Mouse (Mus musculus) stomach, postnatal 0 days (tissue): Measurements from ENCODE around the gene Dnajc28.

ENCODE experiments used
- CTCF ChIP-seq: IDR thresholded peaks from 2 replicates; pipeline ENCODE4 v1.5.1; 2016; ENCODE audit warnings: antibody characterized with exemption, low read depth, mild to moderate bottlenecking, moderate library complexity
- EP300 ChIP-seq: optimal IDR thresholded peaks from 2 replicates; pipeline ENCODE3; 2016; ENCODE audit warnings: antibody characterized with exemption

- no peak for TF ChIP-seq CTCF
- TF ChIP-seq EP300, result no peak
Observed at GRCm38 (mm10) chr16:91620185-91620584, 1.4 kb upstream of the Dnajc28 start.
